Mouse (Mus musculus): Measurements from ENCODE around the gene Crxos.

DNA sequence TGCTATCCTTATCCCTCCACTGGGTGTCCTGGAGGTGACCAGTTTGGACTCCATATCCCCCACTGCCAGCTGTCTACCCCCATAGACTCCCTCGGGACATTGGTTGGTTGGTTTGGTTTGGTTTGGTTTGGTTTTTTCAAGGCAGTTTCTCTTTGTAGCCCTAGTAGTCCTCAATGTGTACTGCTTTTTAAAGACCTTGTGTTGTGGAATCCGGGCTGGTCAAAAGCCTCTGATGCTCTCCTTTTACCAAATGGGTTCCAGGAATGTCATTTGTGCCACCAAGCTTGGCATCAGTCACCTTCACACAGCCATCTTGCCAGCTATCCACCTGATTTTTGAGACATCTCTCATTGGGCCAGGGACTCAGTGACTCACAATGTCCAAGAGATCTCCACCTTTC, 32.3 kb downstream of the Crxos start:
- TF ChIP-seq CTCF (conservative IDR thresholded peaks at IDR 0.05; ENCODE audit: low read length), result no peak
- no peak for TF ChIP-seq POU5F1 (IDR thresholded peaks at IDR 0.05; ENCODE audit: borderline replicate concordance, low read length)

All from E14TG2a.4 (cell line).